Mouse (Mus musculus): ENCODE measurements around the gene Cnmd. TPM values are rescaled to one million over a fixed set of nuclear protein-coding genes. Genes with fewer than 3 reads are reported as not detected.

Gene Cnmd
- polyA plus RNA-seq, 1 experiment = not detected

DNA sequence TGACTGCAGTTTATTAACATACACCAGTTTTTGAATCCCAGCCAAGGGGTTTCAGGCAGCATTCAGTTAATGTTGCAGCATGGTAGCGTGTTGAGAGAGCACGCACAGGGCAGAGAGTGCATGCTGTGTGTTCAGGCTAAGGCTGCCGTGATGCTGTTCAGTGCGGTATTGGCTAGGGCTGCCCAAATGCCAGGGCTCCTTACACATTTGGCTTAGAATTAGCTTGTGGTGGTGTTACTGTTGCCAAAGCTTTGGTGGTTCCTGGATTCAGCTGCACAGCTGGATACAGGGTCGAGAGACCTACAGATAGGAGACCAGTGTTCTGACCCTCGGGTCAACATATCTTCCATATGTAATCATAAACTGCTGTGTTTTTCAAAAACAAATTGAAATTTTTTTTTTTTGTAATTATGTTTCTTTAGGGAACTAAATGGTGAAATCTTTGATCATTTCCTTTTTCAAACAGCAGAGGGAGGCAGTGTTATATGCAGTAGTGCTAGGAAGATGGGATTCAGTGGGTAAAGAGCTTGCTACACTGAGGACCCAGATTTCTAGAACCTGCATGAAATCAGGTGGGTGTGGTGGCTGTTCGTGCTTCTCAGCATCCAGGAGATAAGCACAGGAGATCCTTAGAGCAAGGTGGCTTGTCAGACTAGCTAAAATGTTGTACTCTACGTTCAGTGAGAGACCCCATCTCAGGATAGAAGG, 44.7 kb downstream of the Cnmd start:
- no peak for DNase-seq (ENCODE audit: low read depth in 1 of 2, low spot score in 2 of 2)
- no peaks in the 10 kb centered on the region for H3K4me1 ChIP-seq (ENCODE audit: control insufficient read depth, insufficient read depth, insufficient read length)
- WGBS = 85% methylated on average over 8 of the region's 8 CpGs
- H3K36me3 ChIP-seq (ENCODE audit: control insufficient read depth, insufficient read depth, low read length) = peaks cover 24% of the 10 kb centered on the region
- no peak overlapping the region for H3K27ac ChIP-seq (ENCODE audit: insufficient read depth, low read length)
- H3K4me3 ChIP-seq (ENCODE audit: extremely low read depth, insufficient read depth, insufficient read length) = no peak overlapping the region
- H3K27me3 ChIP-seq (ENCODE audit: control insufficient read depth, insufficient read depth, low read length) = no peaks in the 10 kb centered on the region
- no peak for TF ChIP-seq POLR2A (IDR thresholded peaks at IDR 0.05; ENCODE audit: low read depth, low read length)
- TF ChIP-seq CTCF (IDR thresholded peaks at IDR 0.05; ENCODE audit: extremely low read depth, insufficient read depth, insufficient read length, insufficient replicate concordance) = no peak

DNA sequence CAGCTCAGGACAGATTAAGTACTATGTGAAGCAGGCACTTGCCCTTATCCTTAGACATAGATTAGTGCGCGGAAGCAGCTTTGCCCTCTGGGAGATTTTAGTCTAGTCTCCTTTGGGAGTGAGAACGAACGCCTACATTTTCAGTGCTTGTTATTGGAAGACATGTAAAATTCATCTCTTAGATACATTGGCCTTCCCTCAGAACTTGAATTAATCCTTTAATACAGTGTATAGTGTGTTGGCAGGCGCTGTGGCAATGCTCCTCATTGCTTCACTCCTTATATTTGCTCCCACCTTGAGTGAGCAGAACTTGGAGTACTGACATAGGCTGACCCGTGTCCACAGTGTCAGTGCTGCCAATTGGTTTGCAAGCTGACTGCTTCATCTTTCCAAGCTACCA, 53.7 kb downstream of the Cnmd start:
- DNase-seq (ENCODE audit: low read depth in 1 of 2, low spot score in 2 of 2) = no peak
- H3K36me3 ChIP-seq (ENCODE audit: control insufficient read depth, insufficient read depth, low read length) = peaks cover 27% of the 10 kb centered on the region
- no peaks in the 10 kb centered on the region for H3K4me1 ChIP-seq (ENCODE audit: control insufficient read depth, insufficient read depth, insufficient read length)
- no peak overlapping the region for H3K4me3 ChIP-seq (ENCODE audit: extremely low read depth, insufficient read depth, insufficient read length)
- no peaks in the 10 kb centered on the region for H3K27me3 ChIP-seq (ENCODE audit: control insufficient read depth, insufficient read depth, low read length)
- WGBS = 96% methylated on average over 6 of the region's 6 CpGs
- no peak overlapping the region for H3K27ac ChIP-seq (ENCODE audit: insufficient read depth, low read length)
- no peak for TF ChIP-seq CTCF (IDR thresholded peaks at IDR 0.05; ENCODE audit: extremely low read depth, insufficient read depth, insufficient read length, insufficient replicate concordance)
- no peak for TF ChIP-seq POLR2A (IDR thresholded peaks at IDR 0.05; ENCODE audit: low read depth, low read length)

- Histone ChIP-seq H3K4me1 (ENCODE audit: control insufficient read depth, insufficient read depth, insufficient read length) (no peaks in the 10 kb centered on the region), H3K27me3 (ENCODE audit: control insufficient read depth, insufficient read depth, low read length) (no peaks in the 10 kb centered on the region), H3K4me3 (ENCODE audit: extremely low read depth, insufficient read depth, insufficient read length) (no peak overlapping the region), H3K36me3 (ENCODE audit: control insufficient read depth, insufficient read depth, low read length) (peaks cover 23% of the 10 kb centered on the region), H3K27ac (ENCODE audit: insufficient read depth, low read length) (no peak overlapping the region)
- TF ChIP-seq POLR2A (IDR thresholded peaks at IDR 0.05; ENCODE audit: low read depth, low read length) (no peak), CTCF (IDR thresholded peaks at IDR 0.05; ENCODE audit: extremely low read depth, insufficient read depth, insufficient read length, insufficient replicate concordance) (no peak)
- WGBS = 73% methylated on average over 4 of the region's 4 CpGs
- DNase-seq (ENCODE audit: low read depth in 1 of 2, low spot score in 2 of 2) = no peak
Observed at GRCm38 (mm10) chr14:79607352-79607751, 54.6 kb downstream of the Cnmd start.

GRCm38 (mm10) chr14:79606867-79607266, 55.1 kb downstream of the Cnmd start:
- no peak overlapping the region for H3K27ac ChIP-seq (ENCODE audit: insufficient read depth, low read length)
- no peak for DNase-seq (ENCODE audit: low read depth in 1 of 2, low spot score in 2 of 2)
- 90% methylated on average over 3 of the region's 3 CpGs for WGBS
- no peak for TF ChIP-seq POLR2A (IDR thresholded peaks at IDR 0.05; ENCODE audit: low read depth, low read length)
- no peak for TF ChIP-seq CTCF (IDR thresholded peaks at IDR 0.05; ENCODE audit: extremely low read depth, insufficient read depth, insufficient read length, insufficient replicate concordance)
- peaks cover 22% of the 10 kb centered on the region for H3K36me3 ChIP-seq (ENCODE audit: control insufficient read depth, insufficient read depth, low read length)
- H3K27me3 ChIP-seq (ENCODE audit: control insufficient read depth, insufficient read depth, low read length) = no peaks in the 10 kb centered on the region
- H3K4me1 ChIP-seq (ENCODE audit: control insufficient read depth, insufficient read depth, insufficient read length) = no peaks in the 10 kb centered on the region
- no peak overlapping the region for H3K4me3 ChIP-seq (ENCODE audit: extremely low read depth, insufficient read depth, insufficient read length)

GRCm38 (mm10) chr14:79606392-79606791, 55.6 kb downstream of the Cnmd start:
- 91% methylated on average over 6 of the region's 6 CpGs for WGBS
- Histone ChIP-seq H3K36me3 (ENCODE audit: control insufficient read depth, insufficient read depth, low read length) (peaks cover 20% of the 10 kb centered on the region), H3K4me3 (ENCODE audit: extremely low read depth, insufficient read depth, insufficient read length) (no peak overlapping the region), H3K4me1 (ENCODE audit: control insufficient read depth, insufficient read depth, insufficient read length) (no peaks in the 10 kb centered on the region), H3K27ac (ENCODE audit: insufficient read depth, low read length) (no peak overlapping the region), H3K27me3 (ENCODE audit: control insufficient read depth, insufficient read depth, low read length) (no peaks in the 10 kb centered on the region)
- TF ChIP-seq CTCF (IDR thresholded peaks at IDR 0.05; ENCODE audit: extremely low read depth, insufficient read depth, insufficient read length, insufficient replicate concordance) (no peak), POLR2A (IDR thresholded peaks at IDR 0.05; ENCODE audit: low read depth, low read length) (no peak)
- DNase-seq (ENCODE audit: low read depth in 1 of 2, low spot score in 2 of 2) = no peak

- peaks cover 18% of the 10 kb centered on the region for H3K36me3 ChIP-seq (ENCODE audit: control insufficient read depth, insufficient read depth, low read length)
- TF ChIP-seq CTCF (IDR thresholded peaks at IDR 0.05; ENCODE audit: extremely low read depth, insufficient read depth, insufficient read length, insufficient replicate concordance) (no peak), POLR2A (IDR thresholded peaks at IDR 0.05; ENCODE audit: low read depth, low read length) (no peak)
- H3K27me3 ChIP-seq (ENCODE audit: control insufficient read depth, insufficient read depth, low read length) = no peaks in the 10 kb centered on the region
- DNase-seq (ENCODE audit: low read depth in 1 of 2, low spot score in 2 of 2) = no peak
- WGBS = 85% methylated on average over 2 of the region's 2 CpGs
- H3K4me1 ChIP-seq (ENCODE audit: control insufficient read depth, insufficient read depth, insufficient read length) = no peaks in the 10 kb centered on the region
- no peak overlapping the region for H3K4me3 ChIP-seq (ENCODE audit: extremely low read depth, insufficient read depth, insufficient read length)
- no peak overlapping the region for H3K27ac ChIP-seq (ENCODE audit: insufficient read depth, low read length)
Observed at GRCm38 (mm10) chr14:79605881-79606280, 56.1 kb downstream of the Cnmd start.

DNA sequence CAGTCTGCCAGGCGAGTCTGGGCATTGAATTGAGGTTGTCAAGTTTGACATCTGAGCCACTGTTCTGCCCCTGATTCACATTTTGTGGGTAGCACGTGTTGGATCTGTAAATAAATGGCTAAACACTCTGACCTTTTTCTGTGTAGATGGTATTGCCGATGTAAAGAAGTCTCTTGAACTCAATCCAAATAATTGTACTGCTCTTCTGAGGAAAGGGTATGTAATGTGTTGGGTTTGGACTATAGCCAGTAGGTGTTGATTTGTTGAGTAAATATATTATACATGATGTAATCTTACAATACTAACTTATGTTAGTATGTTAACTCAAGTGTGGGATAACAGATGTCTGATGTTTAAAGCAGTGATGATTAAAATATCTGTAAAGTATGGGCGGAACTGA, 65.4 kb downstream of the Cnmd start:
- 88% methylated on average over 4 of the region's 4 CpGs for WGBS
- TF ChIP-seq POLR2A (IDR thresholded peaks at IDR 0.05; ENCODE audit: low read depth, low read length) (no peak), CTCF (IDR thresholded peaks at IDR 0.05; ENCODE audit: extremely low read depth, insufficient read depth, insufficient read length, insufficient replicate concordance) (no peak)
- H3K27ac ChIP-seq (ENCODE audit: insufficient read depth, low read length) = no peak overlapping the region
- H3K4me1 ChIP-seq (ENCODE audit: control insufficient read depth, insufficient read depth, insufficient read length) = no peaks in the 10 kb centered on the region
- DNase-seq (ENCODE audit: low read depth in 1 of 2, low spot score in 2 of 2) = no peak
- H3K36me3 ChIP-seq (ENCODE audit: control insufficient read depth, insufficient read depth, low read length) = peaks cover 24% of the 10 kb centered on the region
- no peaks in the 10 kb centered on the region for H3K27me3 ChIP-seq (ENCODE audit: control insufficient read depth, insufficient read depth, low read length)
- H3K4me3 ChIP-seq (ENCODE audit: extremely low read depth, insufficient read depth, insufficient read length) = no peak overlapping the region
